Mouse (Mus musculus): ENCODE measurements at regions not wholly inside any gene's neighbourhood (a gene's known extent, or its start where the extent isn't known, plus 50 kb on each side); places are given as distances from the start of the nearest gene placed in this dataset.

- Histone ChIP-seq H3K4me2 (replicated peaks; ENCODE audit: low read depth, low read length) (no peak overlapping the region), H3K36me3 (ENCODE audit: control insufficient read depth, insufficient read depth, low read length) (no peaks in the 10 kb centered on the region), H3K4me1 (replicated peaks; ENCODE audit: control insufficient read depth, insufficient read depth, low read length) (no peaks in the 10 kb centered on the region), H3K4me3 (ENCODE audit: low read depth, low read length) (no peak overlapping the region), H3K27ac (ENCODE audit: low read depth, low read length) (no peak overlapping the region), H3K9me3 (ENCODE audit: control insufficient read depth, low read length) (no peaks in the 10 kb centered on the region), H3K9ac (ENCODE audit: low read depth, low read length) (no peak overlapping the region), H3K27me3 (ENCODE audit: control insufficient read depth, insufficient read depth, low read length) (no peaks in the 10 kb centered on the region)
- peak; percentile 33; the same call in 1 of the 2 replicates for ATAC-seq (ENCODE audit: low FRiP score)
- WGBS: 89% methylated on average over 8 of the region's 15 CpGs
- DNase-seq (ENCODE audit: low spot score): no peak
These were observed 88.6 kb downstream of the Inhba start for GRCm38 (mm10) chr13:16100253-16100652.

GRCm38 (mm10) chr13:16114837-16115236, 103.2 kb downstream of the Inhba start:
- ATAC-seq (ENCODE audit: low FRiP score) (no peak), DNase-seq (ENCODE audit: low spot score) (no peak)
- 73% methylated on average over 2 of the region's 2 CpGs for WGBS
- Histone ChIP-seq H3K4me2 (replicated peaks; ENCODE audit: low read depth, low read length) (no peak overlapping the region), H3K27me3 (ENCODE audit: control insufficient read depth, insufficient read depth, low read length) (no peaks in the 10 kb centered on the region), H3K4me1 (replicated peaks; ENCODE audit: control insufficient read depth, insufficient read depth, low read length) (no peaks in the 10 kb centered on the region), H3K9me3 (ENCODE audit: control insufficient read depth, low read length) (no peaks in the 10 kb centered on the region), H3K27ac (ENCODE audit: low read depth, low read length) (no peak overlapping the region), H3K36me3 (ENCODE audit: control insufficient read depth, insufficient read depth, low read length) (no peaks in the 10 kb centered on the region), H3K9ac (ENCODE audit: low read depth, low read length) (no peak overlapping the region), H3K4me3 (ENCODE audit: low read depth, low read length) (no peak overlapping the region)

- Histone ChIP-seq H3K36me3 (ENCODE audit: control insufficient read depth, insufficient read depth, low read length) (no peaks in the 10 kb centered on the region), H3K9me3 (ENCODE audit: control insufficient read depth, low read length) (no peaks in the 10 kb centered on the region), H3K9ac (ENCODE audit: low read depth, low read length) (no peak overlapping the region), H3K27me3 (ENCODE audit: control insufficient read depth, insufficient read depth, low read length) (no peaks in the 10 kb centered on the region), H3K4me3 (ENCODE audit: low read depth, low read length) (no peak overlapping the region), H3K4me1 (replicated peaks; ENCODE audit: control insufficient read depth, insufficient read depth, low read length) (no peaks in the 10 kb centered on the region), H3K4me2 (replicated peaks; ENCODE audit: low read depth, low read length) (no peak overlapping the region), H3K27ac (ENCODE audit: low read depth, low read length) (no peak overlapping the region)
- ATAC-seq (ENCODE audit: low FRiP score) (no peak), DNase-seq (ENCODE audit: low spot score) (no peak)
These were observed 135.0 kb downstream of the Inhba start for GRCm38 (mm10) chr13:16146686-16147085.

- Histone ChIP-seq H3K9me3 (ENCODE audit: control insufficient read depth, low read length) (no peaks in the 10 kb centered on the region), H3K27ac (ENCODE audit: low read depth, low read length) (no peak overlapping the region), H3K36me3 (ENCODE audit: control insufficient read depth, insufficient read depth, low read length) (no peaks in the 10 kb centered on the region), H3K27me3 (ENCODE audit: control insufficient read depth, insufficient read depth, low read length) (no peaks in the 10 kb centered on the region), H3K4me2 (replicated peaks; ENCODE audit: low read depth, low read length) (no peak overlapping the region), H3K4me3 (ENCODE audit: low read depth, low read length) (no peak overlapping the region), H3K9ac (ENCODE audit: low read depth, low read length) (no peak overlapping the region), H3K4me1 (replicated peaks; ENCODE audit: control insufficient read depth, insufficient read depth, low read length) (no peaks in the 10 kb centered on the region)
- 92% methylated on average over 1 of the region's 1 CpGs for WGBS
- DNase-seq (ENCODE audit: low spot score) (no peak), ATAC-seq (ENCODE audit: low FRiP score) (no peak)
These were observed 143.3 kb downstream of the Inhba start for GRCm38 (mm10) chr13:16154926-16155325.

GRCm38 (mm10) chr13:16165204-16165894, 153.7 kb downstream of the Inhba start:
- no peaks in the 10 kb centered on the region for H3K36me3 ChIP-seq (ENCODE audit: control insufficient read depth, insufficient read depth, low read length)
- WGBS: 79% methylated on average over 5 of the region's 5 CpGs
- ATAC-seq (ENCODE audit: low FRiP score): no peak
- no peak for DNase-seq (ENCODE audit: low spot score)
- no peak overlapping the region for H3K4me2 ChIP-seq (replicated peaks; ENCODE audit: low read depth, low read length)
- no peaks in the 10 kb centered on the region for H3K27me3 ChIP-seq (ENCODE audit: control insufficient read depth, insufficient read depth, low read length)
- no peak overlapping the region for H3K4me3 ChIP-seq (ENCODE audit: low read depth, low read length)
- no peak overlapping the region for H3K9ac ChIP-seq (ENCODE audit: low read depth, low read length)
- H3K9me3 ChIP-seq (ENCODE audit: control insufficient read depth, low read length): no peaks in the 10 kb centered on the region
- no peaks in the 10 kb centered on the region for H3K4me1 ChIP-seq (replicated peaks; ENCODE audit: control insufficient read depth, insufficient read depth, low read length)
- H3K27ac ChIP-seq (ENCODE audit: low read depth, low read length): no peak overlapping the region

GRCm38 (mm10) chr13:16196692-16197091, 185.0 kb downstream of the Inhba start:
- H3K4me2 ChIP-seq (replicated peaks; ENCODE audit: low read depth, low read length): no peak overlapping the region
- H3K27me3 ChIP-seq (ENCODE audit: control insufficient read depth, insufficient read depth, low read length): no peaks in the 10 kb centered on the region
- WGBS: 93% methylated on average over 1 of the region's 1 CpGs
- no peaks in the 10 kb centered on the region for H3K36me3 ChIP-seq (ENCODE audit: control insufficient read depth, insufficient read depth, low read length)
- DNase-seq (ENCODE audit: low spot score): no peak
- H3K4me1 ChIP-seq (replicated peaks; ENCODE audit: control insufficient read depth, insufficient read depth, low read length): no peaks in the 10 kb centered on the region
- no peak overlapping the region for H3K9ac ChIP-seq (ENCODE audit: low read depth, low read length)
- H3K27ac ChIP-seq (ENCODE audit: low read depth, low read length): no peak overlapping the region
- ATAC-seq (ENCODE audit: low FRiP score): no peak
- no peak overlapping the region for H3K4me3 ChIP-seq (ENCODE audit: low read depth, low read length)
- no peaks in the 10 kb centered on the region for H3K9me3 ChIP-seq (ENCODE audit: control insufficient read depth, low read length)

- 87% methylated on average over 1 of the region's 1 CpGs for WGBS
- Histone ChIP-seq H3K27me3 (ENCODE audit: control insufficient read depth, insufficient read depth, low read length) (no peaks in the 10 kb centered on the region), H3K36me3 (ENCODE audit: control insufficient read depth, insufficient read depth, low read length) (no peaks in the 10 kb centered on the region), H3K9ac (ENCODE audit: low read depth, low read length) (no peak overlapping the region), H3K4me3 (ENCODE audit: low read depth, low read length) (no peak overlapping the region), H3K4me1 (replicated peaks; ENCODE audit: control insufficient read depth, insufficient read depth, low read length) (no peaks in the 10 kb centered on the region), H3K4me2 (replicated peaks; ENCODE audit: low read depth, low read length) (no peak overlapping the region), H3K9me3 (ENCODE audit: control insufficient read depth, low read length) (no peaks in the 10 kb centered on the region), H3K27ac (ENCODE audit: low read depth, low read length) (no peak overlapping the region)
- ATAC-seq (ENCODE audit: low FRiP score) (no peak), DNase-seq (ENCODE audit: low spot score) (no peak)
These were observed 188.4 kb downstream of the Inhba start for GRCm38 (mm10) chr13:16200046-16200445.

GRCm38 (mm10) chr13:16203147-16203546, 191.5 kb downstream of the Inhba start:
- H3K36me3 ChIP-seq (ENCODE audit: control insufficient read depth, insufficient read depth, low read length): no peaks in the 10 kb centered on the region
- no peaks in the 10 kb centered on the region for H3K27me3 ChIP-seq (ENCODE audit: control insufficient read depth, insufficient read depth, low read length)
- 84% methylated on average over 3 of the region's 3 CpGs for WGBS
- no peak for DNase-seq (ENCODE audit: low spot score)
- H3K4me2 ChIP-seq (replicated peaks; ENCODE audit: low read depth, low read length): no peak overlapping the region
- H3K4me3 ChIP-seq (ENCODE audit: low read depth, low read length): no peak overlapping the region
- H3K4me1 ChIP-seq (replicated peaks; ENCODE audit: control insufficient read depth, insufficient read depth, low read length): no peaks in the 10 kb centered on the region
- H3K9me3 ChIP-seq (ENCODE audit: control insufficient read depth, low read length): no peaks in the 10 kb centered on the region
- no peak overlapping the region for H3K27ac ChIP-seq (ENCODE audit: low read depth, low read length)
- no peak overlapping the region for H3K9ac ChIP-seq (ENCODE audit: low read depth, low read length)
- ATAC-seq (ENCODE audit: low FRiP score): no peak

- no peaks in the 10 kb centered on the region for H3K27me3 ChIP-seq (ENCODE audit: control insufficient read depth, insufficient read depth, low read length)
- no peak overlapping the region for H3K9ac ChIP-seq (ENCODE audit: low read depth, low read length)
- no peaks in the 10 kb centered on the region for H3K9me3 ChIP-seq (ENCODE audit: control insufficient read depth, low read length)
- H3K27ac ChIP-seq (ENCODE audit: low read depth, low read length): no peak overlapping the region
- DNase-seq (ENCODE audit: low spot score): no peak
- no peak overlapping the region for H3K4me3 ChIP-seq (ENCODE audit: low read depth, low read length)
- no peaks in the 10 kb centered on the region for H3K4me1 ChIP-seq (replicated peaks; ENCODE audit: control insufficient read depth, insufficient read depth, low read length)
- H3K4me2 ChIP-seq (replicated peaks; ENCODE audit: low read depth, low read length): no peak overlapping the region
- 90% methylated on average over 5 of the region's 5 CpGs for WGBS
- ATAC-seq (ENCODE audit: low FRiP score): no peak
- no peaks in the 10 kb centered on the region for H3K36me3 ChIP-seq (ENCODE audit: control insufficient read depth, insufficient read depth, low read length)
These were observed 192.4 kb downstream of the Inhba start for GRCm38 (mm10) chr13:16204097-16204496.

Measured in hindbrain, embryonic 11.5 days (tissue).